Mouse (Mus musculus) erythroblast, embryonic 14.5 days (primary cell): Measurements from ENCODE around the gene Fgf11.

ENCODE experiments used
- GATA1 ChIP-seq: IDR thresholded peaks from 2 replicates; pipeline ENCODE4 v1.6.1; 2012; ENCODE audit warnings: low read length, inconsistent platforms, mixed read lengths
- TAL1 ChIP-seq: IDR thresholded peaks from 3 replicates; pipeline ENCODE4 v1.6.1; 2012; ENCODE audit warnings: low read length, inconsistent platforms, mixed read lengths

DNA sequence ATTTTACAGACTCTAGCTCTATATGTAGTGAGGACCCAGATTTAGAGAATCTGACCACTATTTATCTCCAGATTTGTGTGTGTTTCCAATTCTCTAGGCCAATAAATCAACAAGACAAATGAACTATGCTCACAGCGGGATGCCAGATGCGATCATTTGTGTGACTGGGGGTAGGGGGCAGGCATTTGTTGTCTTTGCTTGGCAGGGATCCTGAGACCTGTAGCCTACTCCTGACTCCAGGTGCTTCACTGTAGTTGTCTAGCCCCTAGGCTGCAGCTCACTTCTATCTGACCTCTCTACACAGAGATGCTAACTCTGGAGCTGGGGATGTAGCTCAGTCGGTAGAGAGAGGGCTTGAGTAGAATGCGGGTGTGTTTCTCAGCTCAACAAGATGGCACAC is 19.8 kb downstream of the Fgf11 start:
- TF ChIP-seq TAL1 (no peak), GATA1 (no peak)
